Mouse (Mus musculus) frontal cortex, postnatal 36 days (tissue): ENCODE results near the gene Rap1a.
"Not testable (repeated sequence)": the region's sequence is repeated elsewhere in the genome, so short reads cannot be mapped to it uniquely, and the experiment has no call there.

Source experiments
- DNase-seq, 2 experiments: peaks; one replicate each; pipeline ENCODE4 v3.0.0; 2022; ENCODE audit warnings: low spot score in 2 of 2

The Rap1a gene

DNA sequence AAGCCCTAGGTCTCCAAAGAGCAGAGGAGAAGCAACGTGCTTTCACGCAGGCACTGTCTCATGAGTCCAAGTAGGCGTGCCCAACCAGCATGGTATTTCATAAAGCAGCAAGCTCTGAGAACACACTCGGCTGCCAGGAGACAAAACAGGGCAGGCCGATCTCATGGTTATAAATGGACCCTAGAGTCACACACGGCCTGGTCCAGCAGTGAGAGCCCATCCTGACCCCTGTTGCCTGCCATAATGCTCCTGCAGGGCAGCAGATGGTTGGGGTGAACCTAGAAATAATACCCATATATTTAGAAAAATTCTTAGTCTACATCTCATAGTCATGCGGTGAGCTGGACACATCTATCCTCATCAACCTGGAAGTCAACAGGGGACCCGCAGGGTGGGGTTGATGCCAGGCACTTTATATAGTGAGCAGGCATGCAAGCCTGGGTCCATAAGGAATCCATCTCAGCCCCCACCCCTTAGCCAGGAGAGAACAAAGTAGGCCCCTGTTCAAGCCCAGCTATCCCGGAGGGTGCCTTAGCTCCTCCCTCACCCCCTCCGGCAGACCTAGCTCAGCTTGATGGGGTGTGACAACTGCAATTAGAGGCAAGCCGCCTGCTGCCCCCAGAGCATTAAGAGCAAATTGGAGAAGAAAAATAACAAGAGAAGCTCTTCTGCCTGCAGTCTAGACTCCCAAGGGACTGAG is 83.1 kb downstream of the Rap1a start:
- no peak for DNase-seq

DNA sequence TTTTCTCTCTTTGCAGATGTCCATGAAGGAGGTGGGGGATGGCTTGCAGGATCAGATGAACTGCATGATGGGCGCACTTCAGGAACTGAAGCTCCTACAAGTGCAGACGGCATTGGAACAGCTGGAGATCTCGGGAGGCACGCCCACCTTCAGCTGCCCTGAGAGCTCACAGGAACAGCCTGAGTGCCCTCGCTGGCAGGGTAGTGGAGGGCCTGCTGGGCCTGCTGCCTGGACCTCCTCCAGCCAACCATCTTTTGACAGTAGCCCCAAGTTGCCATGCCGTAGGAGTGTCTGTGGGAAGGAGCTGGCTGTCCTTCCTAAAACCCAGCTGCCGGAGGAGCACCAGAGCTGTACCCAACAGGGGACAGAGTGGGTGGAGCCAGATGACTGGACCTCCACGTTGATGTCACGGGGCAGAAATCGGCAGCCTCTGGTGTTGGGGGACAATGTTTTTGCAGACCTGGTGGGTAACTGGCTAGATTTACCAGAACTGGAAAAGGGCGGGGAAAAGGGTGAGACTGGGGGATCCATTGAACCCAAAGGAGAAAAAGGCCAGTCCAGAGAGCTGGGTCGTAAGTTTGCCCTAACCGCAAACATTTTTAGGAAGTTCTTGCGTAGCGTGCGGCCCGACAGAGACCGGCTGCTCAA is 84.7 kb downstream of the Rap1a start:
- DNase-seq = peak; percentile 52 to 57

DNA sequence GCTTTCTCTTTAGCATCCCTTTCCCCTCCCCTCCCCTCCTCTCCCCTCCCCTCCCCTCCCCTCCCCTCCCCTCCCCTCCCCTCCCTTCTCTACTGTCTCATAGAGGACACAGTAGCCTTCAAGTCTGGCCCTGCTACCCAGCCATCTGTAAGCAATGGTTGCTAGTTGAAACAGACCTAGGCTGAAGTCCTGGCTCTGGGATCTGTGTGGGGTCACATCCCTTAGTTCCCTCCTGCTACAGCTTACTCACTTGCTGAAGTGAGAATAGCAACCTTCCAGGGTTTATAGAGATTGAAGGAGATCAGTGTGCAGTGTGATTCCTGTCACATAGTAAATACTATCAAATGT is 86.3 kb downstream of the Rap1a start:
- no peak for DNase-seq

DNA sequence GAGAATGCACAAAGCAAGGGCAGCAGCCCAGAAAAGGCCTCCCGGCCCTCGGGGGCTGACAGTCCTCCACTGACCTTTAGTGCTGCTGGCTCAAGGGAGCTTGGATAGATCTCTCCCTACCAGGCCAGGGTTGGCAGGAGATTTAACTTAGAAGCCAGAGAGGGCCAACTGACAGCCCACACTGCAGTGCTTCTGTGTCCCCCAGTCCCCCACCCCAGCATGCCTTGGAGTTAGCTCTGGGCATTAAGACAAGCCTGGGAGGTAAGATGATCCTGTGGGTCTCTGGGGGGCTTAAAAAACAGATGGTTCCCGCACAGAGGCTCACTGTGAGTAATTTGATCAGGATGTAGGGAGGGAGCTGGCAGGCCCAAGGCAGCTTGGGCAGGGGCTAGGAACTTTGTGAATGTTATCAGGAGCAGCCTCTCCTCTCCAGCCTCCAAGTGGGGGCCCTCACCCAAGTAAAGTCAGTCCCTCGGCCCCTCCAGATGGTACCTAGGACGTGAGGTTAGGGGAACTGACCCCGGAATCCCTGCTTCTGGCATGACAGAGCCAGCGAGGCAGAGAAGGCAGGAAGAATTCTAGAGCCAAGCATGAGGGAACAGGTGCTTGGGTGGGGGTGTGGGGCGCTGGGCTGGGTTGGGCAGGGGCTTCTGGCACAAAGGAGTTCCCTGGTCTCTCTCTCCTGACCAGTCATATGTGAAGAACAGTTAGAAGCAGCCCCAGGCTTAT is 86.9 kb downstream of the Rap1a start:
- no peak for DNase-seq

DNA sequence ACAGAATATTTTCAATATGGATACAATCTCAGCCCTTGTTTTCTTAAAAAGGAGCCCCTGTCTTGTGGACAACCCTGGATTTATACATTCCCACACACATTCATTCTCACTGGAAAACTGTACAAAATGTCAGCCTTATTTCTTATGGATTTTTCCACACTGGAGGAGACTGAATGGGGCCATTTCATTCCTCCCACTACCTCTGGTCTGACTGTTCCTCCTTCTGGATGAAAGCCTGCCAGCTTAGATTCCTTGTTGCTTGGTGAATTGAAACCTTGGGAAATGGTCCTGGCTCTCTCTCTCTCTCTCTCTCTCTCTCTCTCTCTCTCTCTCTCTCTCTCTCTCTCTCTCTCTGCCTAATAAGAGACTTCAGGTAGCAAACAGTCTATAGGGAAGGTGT is 88.3 kb downstream of the Rap1a start:
- no peak for DNase-seq

DNA sequence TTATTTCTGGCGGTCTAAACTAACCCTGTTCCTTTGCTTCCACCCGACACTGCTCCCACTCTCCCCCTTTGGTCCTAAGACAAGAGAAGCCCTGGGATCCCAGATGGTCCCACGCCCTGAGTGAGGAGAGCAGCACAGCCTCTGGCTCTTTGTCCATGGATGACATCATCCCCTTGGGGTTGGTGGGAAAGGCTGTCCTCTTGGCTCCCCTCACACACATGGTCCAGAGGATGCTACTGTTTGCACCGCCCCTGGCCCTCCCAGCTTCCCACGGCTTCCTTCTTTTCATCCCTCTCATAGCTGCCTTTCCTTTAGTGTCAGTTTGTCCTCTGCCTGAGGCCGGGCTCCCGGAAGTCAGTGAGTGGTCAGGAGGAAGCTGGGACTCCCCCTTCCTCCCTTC is 89.4 kb downstream of the Rap1a start:
- no peak for DNase-seq

DNA sequence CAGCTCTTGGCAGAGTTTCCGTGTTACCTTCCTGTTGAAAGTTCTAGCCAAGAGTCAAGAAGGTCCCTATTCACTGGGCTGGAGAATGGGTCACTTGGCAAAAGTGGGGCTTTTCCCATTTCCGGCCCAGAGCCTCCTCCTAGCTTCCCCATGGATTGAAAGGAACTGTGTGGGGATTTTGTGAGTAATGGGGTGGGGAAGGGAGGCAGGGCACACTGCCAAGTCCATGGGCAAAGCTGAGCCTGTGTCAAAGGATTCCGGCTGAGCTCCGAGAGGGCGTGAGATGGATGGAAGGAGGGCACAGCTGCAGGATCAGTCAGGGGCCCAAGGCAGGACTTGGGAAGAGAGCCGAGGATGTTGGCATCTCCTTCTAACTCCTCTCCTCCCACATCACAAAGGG is 90.9 kb downstream of the Rap1a start:
- no peak for DNase-seq

DNA sequence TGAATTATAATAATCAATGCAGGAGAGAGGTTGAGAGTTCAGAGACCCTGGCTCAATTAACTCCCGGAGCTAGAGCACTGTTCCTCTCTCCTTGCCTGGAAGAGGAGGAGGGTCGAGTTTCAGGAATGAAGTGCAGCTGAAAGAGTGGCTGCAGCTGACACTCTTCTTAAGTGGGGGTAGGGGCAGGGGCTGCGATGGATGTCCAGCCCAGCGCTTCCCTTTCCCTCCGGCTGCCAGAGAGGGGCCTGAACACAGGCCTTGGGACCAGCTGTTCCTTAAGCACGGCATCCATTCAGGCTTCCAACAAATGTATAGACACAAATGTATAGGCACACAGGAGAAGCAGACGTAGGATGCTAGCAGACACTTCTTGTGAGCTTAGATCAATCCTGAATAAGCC is 93.5 kb downstream of the Rap1a start:
- DNase-seq = no peak

DNA sequence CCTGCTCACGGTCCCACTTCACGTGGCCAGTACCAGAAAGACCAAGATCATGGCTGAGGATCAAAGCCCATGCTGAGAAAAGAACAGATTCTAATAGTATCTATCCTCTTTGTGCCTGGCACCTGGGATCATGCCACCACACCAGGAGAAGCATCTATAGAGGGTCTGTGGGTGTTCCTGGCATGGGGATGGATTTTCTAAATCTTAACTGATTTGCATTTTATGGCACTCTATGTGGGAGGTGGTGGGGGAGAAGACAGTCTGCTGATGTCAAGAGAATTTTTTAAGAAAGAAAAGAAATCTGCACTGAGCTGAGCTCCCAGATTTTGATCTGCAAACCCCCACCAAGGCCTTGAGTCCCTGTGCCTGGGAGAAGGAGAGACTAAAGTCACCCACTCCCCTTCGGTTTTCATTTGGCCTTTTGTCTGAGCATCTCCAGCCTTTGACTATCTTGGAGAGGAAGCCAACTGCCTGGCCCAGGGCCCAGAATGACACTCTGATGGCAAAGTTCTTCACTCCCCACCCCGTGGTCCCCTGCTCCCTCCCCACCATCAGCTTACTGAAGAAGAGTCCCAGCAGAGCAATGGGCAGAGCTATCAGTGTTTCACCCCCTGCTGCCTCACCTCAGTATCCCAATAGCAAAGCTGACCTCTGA is 94.6 kb downstream of the Rap1a start:
- DNase-seq = peak in 1 of 2 experiments; percentile 87

DNA sequence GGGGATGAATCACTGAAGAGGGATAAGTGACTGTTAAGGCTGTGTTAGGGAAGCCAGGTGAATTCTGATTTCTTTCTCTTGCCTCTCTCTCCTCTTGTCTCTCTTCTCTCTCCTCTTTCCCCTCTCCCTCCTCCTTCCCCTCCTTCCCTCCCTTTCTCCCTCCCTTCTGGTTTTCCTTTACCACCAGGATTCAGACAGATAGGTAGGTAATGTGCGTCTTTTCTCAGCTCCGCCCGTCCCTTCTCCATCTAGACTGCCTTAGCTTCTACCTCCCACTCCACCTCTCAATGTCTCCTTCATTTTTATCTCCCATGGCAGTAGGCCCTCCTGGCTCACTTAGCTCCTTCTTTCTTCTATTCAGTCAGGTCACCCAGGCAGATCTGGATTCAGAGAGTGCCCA is 95.6 kb downstream of the Rap1a start:
- DNase-seq = no peak

DNA sequence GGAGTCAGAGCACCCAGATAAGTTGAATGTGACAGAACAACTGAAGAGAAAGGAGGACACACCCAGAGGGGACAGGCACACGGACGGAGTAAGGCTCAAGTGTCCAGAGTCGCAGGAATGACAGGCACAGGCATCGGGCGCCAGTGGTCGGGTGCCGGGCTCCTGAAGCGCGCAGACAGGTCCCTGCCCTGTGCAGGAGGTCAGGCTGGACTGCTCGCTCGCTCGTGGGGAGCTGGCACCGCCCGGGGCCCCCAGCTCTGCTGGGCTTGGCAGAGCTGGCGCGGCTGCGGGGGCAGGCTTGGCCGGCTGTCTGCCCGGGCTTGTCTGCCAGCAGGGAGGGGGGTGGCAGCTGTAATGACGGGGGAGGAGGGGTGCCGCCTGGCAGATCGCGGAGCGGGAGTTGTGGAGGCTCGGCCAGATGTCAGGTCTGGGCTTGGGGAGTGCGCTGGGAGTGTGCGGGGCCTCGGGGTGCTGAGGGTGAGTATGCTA is 96.0 kb downstream of the Rap1a start:
- peak; percentile 87 for DNase-seq

DNA sequence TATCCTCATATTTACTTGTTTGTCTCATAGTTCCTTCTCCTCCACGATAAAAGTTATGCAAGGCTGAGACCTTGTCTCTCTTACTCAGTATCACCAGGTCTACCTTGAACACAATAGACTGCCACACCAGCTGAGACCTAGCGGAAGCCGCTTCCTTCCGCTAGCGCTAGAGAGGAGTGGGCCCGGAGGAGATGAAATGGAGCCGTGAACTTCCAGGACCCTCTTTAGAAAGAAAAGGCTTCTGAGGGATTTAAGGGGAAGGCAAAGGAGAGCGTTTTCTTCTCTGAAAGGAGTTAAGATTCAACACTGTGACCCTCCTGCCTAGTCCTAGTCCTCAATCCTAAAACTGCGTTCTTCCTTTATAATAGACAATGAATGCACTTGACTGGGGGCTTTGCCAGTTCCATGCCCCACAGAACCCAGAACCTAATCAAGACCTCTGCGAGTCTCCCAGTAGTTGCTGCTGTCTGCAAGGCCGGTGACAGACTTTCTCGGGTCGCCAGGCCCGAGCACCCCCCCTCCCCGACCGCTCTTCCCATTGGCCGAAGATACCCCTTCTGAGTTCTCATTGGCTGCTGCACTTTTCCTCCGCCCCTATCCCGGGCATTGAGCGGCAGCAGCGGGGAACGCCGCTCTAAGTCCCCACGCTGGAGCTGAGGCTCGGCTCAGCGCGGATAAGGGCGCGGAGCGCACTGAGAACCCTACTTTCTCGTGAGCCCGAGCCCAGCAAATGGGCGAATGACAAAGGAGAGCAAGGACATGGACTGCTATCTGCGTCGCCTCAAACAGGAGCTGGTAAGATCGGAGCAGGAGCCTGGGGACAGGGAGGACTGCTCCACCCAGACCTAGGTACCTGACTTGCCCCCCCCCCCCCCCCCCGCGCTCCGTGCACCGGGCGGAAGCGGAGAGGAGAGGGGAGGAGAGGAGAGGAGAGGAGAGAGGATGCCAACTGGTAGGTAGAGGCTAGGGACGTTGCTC is 96.8 kb downstream of the Rap1a start, which contains the start of gene Inka2:
Gene Inka2 (plus strand): TSS at position 569 of the 978 bp plus-strand sequence.
- DNase-seq = peak; percentile 86 to 87

DNA sequence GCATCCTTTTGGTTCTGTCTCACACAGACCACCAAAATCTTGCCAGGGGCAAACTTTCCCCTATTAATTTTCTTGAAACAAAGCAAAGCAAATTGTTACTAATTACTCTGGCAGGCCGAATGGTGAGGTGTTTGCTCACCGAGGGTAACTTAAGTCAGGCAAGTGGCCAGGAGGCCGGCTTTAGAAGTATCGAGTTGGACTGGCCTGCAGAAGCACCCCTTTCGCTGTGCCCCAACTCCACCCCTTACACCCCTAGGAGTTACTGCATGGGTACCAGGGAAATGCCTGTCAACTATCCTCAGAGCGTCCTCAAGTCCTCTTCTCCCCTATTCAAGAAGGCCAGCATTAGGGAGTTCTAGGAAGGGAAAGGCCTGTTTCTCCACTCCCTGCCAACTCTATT is 97.6 kb downstream of the Rap1a start:
- DNase-seq = no peak

DNA sequence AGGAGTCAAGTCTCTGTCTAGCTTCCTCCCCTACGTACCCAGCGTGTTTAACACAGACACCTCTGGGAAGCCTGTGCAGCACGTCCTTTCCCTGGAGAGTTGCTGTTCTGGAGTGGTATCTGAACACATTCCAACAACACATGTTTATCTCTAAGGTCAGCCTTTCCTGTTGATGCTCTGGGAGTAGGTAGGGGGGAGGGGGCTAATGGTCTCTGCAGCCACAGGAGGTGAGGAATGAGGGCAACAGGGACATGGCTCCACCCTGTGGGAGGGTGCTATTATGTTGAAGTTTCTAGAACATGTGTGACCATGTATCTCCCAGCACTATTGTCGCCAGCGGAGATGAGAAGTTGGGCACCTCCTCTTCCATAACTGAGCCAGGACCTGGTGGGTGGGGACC is 99.7 kb downstream of the Rap1a start:
- no peak for DNase-seq

DNA sequence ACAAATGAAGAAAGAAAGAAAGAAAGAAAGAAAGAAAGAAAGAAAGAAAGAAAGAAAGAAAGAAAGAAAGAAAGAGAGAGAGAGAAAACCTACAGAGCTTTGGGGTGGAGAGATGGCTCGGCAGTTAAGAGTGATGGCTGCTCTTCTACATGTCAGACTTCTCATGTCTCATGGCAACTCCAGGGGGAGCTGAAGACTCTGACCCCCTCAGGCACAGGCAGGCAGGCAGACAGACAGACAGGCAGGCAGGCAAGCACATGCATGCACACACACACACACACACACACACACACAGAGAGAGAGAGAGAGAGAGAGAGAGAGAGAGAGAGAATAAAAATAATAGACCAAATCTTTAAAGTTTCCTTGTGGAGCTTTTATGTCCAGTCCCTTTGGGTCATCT is 100.3 kb downstream of the Rap1a start:
- DNase-seq = not testable (repeated sequence)

DNA sequence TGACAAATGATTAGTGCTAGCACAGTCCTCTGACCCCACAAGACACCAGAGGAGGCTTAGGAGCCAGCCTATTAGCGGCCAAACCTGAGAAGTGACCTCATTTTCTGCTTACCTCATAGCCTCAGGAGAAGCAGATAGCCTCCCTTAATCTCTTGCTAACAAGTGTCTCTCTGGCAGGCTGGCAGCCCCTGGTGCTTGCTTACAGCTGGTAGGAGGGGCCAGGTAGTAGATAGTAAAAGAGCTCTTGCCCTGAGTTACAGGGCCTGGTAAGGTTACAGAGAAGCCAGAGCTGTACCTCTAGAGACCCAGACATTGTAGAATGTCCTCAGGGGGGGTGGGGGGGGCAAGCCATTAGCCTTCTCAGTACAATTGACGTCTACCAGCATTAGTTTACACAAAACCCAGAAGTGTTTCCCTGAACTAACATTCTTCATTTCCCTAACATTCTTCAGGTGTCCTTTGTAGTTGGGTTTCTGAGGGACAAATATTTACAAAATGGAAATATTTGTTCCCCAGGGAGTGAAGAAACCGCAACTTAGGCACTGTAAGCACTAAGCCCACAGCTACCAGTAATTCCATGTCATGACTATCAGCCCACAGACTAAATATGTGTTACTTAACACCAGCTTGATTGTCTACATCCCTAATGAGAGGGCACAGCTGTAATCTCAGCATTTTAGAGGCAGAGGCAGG is 101.7 kb downstream of the Rap1a start:
- no peak for DNase-seq

DNA sequence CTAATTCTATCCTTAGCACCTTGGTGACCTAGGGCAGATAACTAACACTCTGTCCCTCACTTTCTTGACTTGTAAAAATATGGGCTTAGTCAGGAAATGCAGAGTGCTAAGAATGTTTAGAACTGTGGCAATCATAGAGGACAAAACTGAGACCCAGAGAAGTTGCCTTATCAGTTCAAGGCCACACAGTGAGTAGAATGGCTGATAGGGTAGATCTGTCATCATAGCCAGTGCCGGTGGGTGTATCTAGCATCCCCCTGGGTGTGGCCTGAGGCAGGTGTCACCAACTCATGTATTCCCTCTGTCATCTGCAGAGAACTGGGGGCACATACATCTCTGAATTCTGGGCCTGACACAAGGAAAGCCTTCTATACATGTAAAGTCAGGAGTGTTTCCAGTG is 102.8 kb downstream of the Rap1a start:
- no peak for DNase-seq

DNA sequence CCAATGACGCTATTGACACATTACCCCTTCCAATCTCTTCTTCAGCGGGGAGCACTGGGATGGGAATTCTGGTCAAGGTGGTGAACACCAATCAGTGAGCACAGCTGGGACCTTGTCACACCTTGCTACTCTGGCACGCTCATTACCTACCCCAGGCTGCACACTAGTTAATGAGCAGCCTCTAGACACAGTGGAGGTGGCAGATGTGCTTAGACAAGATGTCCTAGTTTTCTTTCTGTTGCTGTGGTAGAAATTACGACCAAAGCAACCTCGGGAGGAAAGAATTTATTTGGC is 104.0 kb downstream of the Rap1a start:
- no peak for DNase-seq

DNA sequence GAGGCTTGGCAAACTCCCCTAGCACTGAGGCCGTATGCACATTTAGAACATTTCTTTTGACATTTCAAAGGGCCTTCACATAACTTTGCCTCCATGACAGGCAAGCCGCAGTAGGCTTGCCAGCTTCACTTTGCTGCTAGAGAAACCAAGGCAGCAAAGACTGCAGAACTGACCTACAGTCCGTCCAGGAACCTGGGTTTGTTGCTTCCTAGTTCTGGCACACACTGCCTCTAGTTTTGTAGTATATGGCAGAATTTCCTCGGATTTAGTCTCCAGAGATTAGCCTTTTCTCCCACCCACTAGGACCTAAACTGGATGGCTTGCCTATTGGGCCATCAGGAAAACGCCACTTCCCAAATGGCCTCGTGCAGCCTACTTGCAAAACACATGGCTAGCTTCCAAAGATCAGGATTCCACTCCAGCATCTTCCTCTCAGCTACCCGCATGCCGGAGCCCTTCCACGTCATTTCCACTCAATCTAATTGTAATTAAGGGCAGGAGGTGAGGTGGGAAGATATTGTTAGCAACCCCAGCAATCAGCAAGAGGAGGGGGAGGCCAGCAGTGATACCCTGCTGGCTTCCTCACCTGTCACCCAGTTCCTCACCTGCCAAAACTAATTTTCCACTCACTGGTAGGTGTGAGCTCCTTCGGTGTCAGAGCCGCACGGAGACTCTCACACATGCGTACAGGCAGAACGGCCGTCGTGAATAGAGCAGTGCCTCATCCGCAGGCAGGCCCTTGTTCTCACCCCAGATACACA is 104.6 kb downstream of the Rap1a start:
- no peak for DNase-seq
